31 mouse cellular contexts compared by ENCODE assay signal in genomic region chr15:3770312-3770711, GRCm38 (mm10).
DNase-seq lines count a peak whose midpoint lies in the region; ATAC-seq lines count a peak whose summit lies in the region.
"Had no signal": no experiment of that assay in that cellular context is flagged by ENCODE, and none has a peak within 500 bp of the region (broad histone marks: within the 10 kb centered on the region; RNA-seq: fewer than 3 reads in every experiment).

No protein-coding gene starts in this region.

- peak; percentile 83 for DNase-seq in heart, adult 11 months
- no peak for DNase-seq in heart, postnatal 25 days (ENCODE audit: low spot score)
- peak; percentile 19 for DNase-seq in brain, adult 2 months (ENCODE audit: low read depth, low spot score)
- peak; percentile 45 to 55 for DNase-seq in kidney, postnatal 4 days
- DNase-seq in cerebellum, adult 9-10 months: no peak
- no peak for DNase-seq in T-cell, adult 2 months (ENCODE audit: low spot score)
- DNase-seq: adrenal gland, adult 2 months; adrenal gland, postnatal 36 days; cerebellum, adult 8-10 months; cerebellum, postnatal 36 days; gastrocnemius, postnatal 14 days; heart, postnatal 36 days; lung, embryonic 14.5 days; lung, postnatal 14 days; right cerebral cortex, adult 18-20 months; right cerebral cortex, postnatal 4 days; thymus, adult 2 months; thymus, postnatal 36 days had no signal

- no peak overlapping the region for H3K9ac ChIP-seq in kidney, embryonic 14.5 days (ENCODE audit: low read depth, low read length)
- H3K9ac ChIP-seq: embryonic facial prominence, embryonic 12.5 days; forebrain, embryonic 13.5 days; heart, embryonic 15.5 days; hindbrain, embryonic 12.5 days; limb, embryonic 12.5 days; liver, embryonic 15.5 days; lung, embryonic 14.5 days; midbrain, embryonic 15.5 days; neural tube, embryonic 15.5 days had no signal

- no peak overlapping the region for H3K27ac ChIP-seq in kidney, embryonic 14.5 days (ENCODE audit: low read depth, low read length)
- H3K27ac ChIP-seq: embryonic facial prominence, embryonic 12.5 days; forebrain, embryonic 13.5 days; heart, embryonic 10.5 days; heart, embryonic 15.5 days; hindbrain, embryonic 12.5 days; limb, embryonic 12.5 days; liver, embryonic 15.5 days; midbrain, embryonic 15.5 days; neural tube, embryonic 15.5 days; stomach, postnatal 0 days had no signal

- H3K9me3 ChIP-seq in kidney, embryonic 14.5 days (ENCODE audit: control insufficient read depth, low read length): no peaks in the 10 kb centered on the region
- H3K9me3 ChIP-seq: embryonic facial prominence, embryonic 12.5 days; forebrain, embryonic 13.5 days; heart, embryonic 10.5 days; heart, embryonic 15.5 days; hindbrain, embryonic 12.5 days; limb, embryonic 12.5 days; liver, embryonic 15.5 days; midbrain, embryonic 15.5 days; neural tube, embryonic 15.5 days had no signal

- H3K27me3 ChIP-seq in kidney, embryonic 14.5 days (ENCODE audit: control insufficient read depth, insufficient read depth, low read length): no peaks in the 10 kb centered on the region
- H3K27me3 ChIP-seq: embryonic facial prominence, embryonic 12.5 days; forebrain, embryonic 13.5 days; heart, embryonic 15.5 days; hindbrain, embryonic 12.5 days; limb, embryonic 12.5 days; liver, embryonic 15.5 days; midbrain, embryonic 15.5 days; neural tube, embryonic 15.5 days had no signal

- WGBS in kidney, embryonic 14.5 days: 64% methylated on average over 4 of the region's 4 CpGs

- H3K4me2 ChIP-seq in kidney, embryonic 14.5 days (replicated peaks; ENCODE audit: low read depth, low read length): no peak overlapping the region
- H3K4me2 ChIP-seq: embryonic facial prominence, embryonic 12.5 days; forebrain, embryonic 13.5 days; heart, embryonic 15.5 days; hindbrain, embryonic 12.5 days; limb, embryonic 12.5 days; liver, embryonic 15.5 days; lung, embryonic 14.5 days; midbrain, embryonic 15.5 days; neural tube, embryonic 15.5 days had no signal

- H3K36me3 ChIP-seq in kidney, embryonic 14.5 days (ENCODE audit: control insufficient read depth, insufficient read depth, low read length): no peaks in the 10 kb centered on the region
- H3K36me3 ChIP-seq: embryonic facial prominence, embryonic 12.5 days; heart, embryonic 10.5 days; heart, embryonic 15.5 days; hindbrain, embryonic 12.5 days; limb, embryonic 12.5 days; liver, embryonic 15.5 days; midbrain, embryonic 15.5 days; neural tube, embryonic 15.5 days had no signal

- intact Hi-C loops in heart, postnatal 25 days (cut with DNase I): no loop called here

- no peaks in the 10 kb centered on the region for H3K4me1 ChIP-seq in kidney, embryonic 14.5 days (ENCODE audit: control insufficient read depth, insufficient read depth, low read length)
- H3K4me1 ChIP-seq: embryonic facial prominence, embryonic 12.5 days; forebrain, embryonic 13.5 days; heart, embryonic 10.5 days; heart, embryonic 15.5 days; hindbrain, embryonic 12.5 days; limb, embryonic 12.5 days; liver, embryonic 15.5 days; midbrain, embryonic 15.5 days; neural tube, embryonic 15.5 days had no signal

- H3K4me3 ChIP-seq in kidney, embryonic 14.5 days (ENCODE audit: low read length): no peak overlapping the region
- H3K4me3 ChIP-seq: embryonic facial prominence, embryonic 12.5 days; erythroblast, embryonic 14.5 days; forebrain, embryonic 13.5 days; heart, embryonic 10.5 days; heart, embryonic 15.5 days; hindbrain, embryonic 12.5 days; limb, embryonic 12.5 days; liver, embryonic 15.5 days; midbrain, embryonic 15.5 days; neural tube, embryonic 15.5 days had no signal

- peak; percentile 68; the same call in 1 of the 2 replicates for ATAC-seq in kidney, embryonic 14.5 days (ENCODE audit: low FRiP score, low TSS enrichment)
- ATAC-seq: CD4-positive, CD25-positive, alpha-beta regulatory T cell, adult 4 months; forebrain, embryonic 13.5 days; midbrain, embryonic 15.5 days had no signal

Comparison
In these comparisons a context has a peak if more than half of its experiments do, and no peak if none do; other contexts are left out.
1. DNase-seq: peak in heart, adult 11 months (single experiment), brain, adult 2 months (single experiment) and kidney, postnatal 4 days (2 of 2); none in heart, postnatal 25 days (single experiment), cerebellum, adult 9-10 months (single experiment) and T-cell, adult 2 months (single experiment).